Mouse (Mus musculus) lung, embryonic 14.5 days (tissue): ENCODE measurements around the gene Olfr70. TPM values are rescaled to one million over a fixed set of nuclear protein-coding genes. Genes with fewer than 3 reads are reported as not detected.

ENCODE experiments used
- ATAC-seq: fragments of 200-750 bp; cut with Nextera tagmentation; 2 replicates; pipeline ENCODE4 v1.8.0; 2017; ENCODE audit warnings: mild to moderate bottlenecking, moderate TSS enrichment, moderate library complexity; ENCODE audit not compliant: insufficient read depth
- DNase-seq: peaks from one replicate; pipeline ENCODE4 v3.0.0-alpha.2; 2015
- H3K27ac ChIP-seq: fragments of 300-500 bp; sonication (generic); 2 replicates; pipeline ENCODE4 v1.5.1; 2014; ENCODE audit warnings: low read depth, mild to moderate bottlenecking, moderate library complexity
- H3K27me3 ChIP-seq: fragments of 300-500 bp; sonication (generic); 2 replicates; pipeline ENCODE4 v1.6.1; 2014; ENCODE audit warnings: low read length, control low read depth; ENCODE audit not compliant: insufficient read depth
- H3K36me3 ChIP-seq: fragments of 300-500 bp; sonication (generic); 2 replicates; pipeline ENCODE4 v1.6.1; 2014; ENCODE audit warnings: control low read depth; ENCODE audit not compliant: insufficient read depth
- H3K4me1 ChIP-seq: fragments of 300-500 bp; sonication (generic); 2 replicates; pipeline ENCODE4 v1.6.1; 2014; ENCODE audit warnings: antibody characterized with exemption, control low read depth; ENCODE audit not compliant: insufficient read depth
- H3K4me2 ChIP-seq: fragments of 300-500 bp; sonication (generic); 2 replicates; pipeline ENCODE4 v1.6.1; 2014; ENCODE audit warnings: mild to moderate bottlenecking
- H3K4me3 ChIP-seq: fragments of 300-500 bp; sonication (generic); 2 replicates; pipeline ENCODE4 v1.5.1; 2014; ENCODE audit warnings: low read depth, low read length
- H3K9ac ChIP-seq: fragments of 300-500 bp; sonication (generic); 2 replicates; pipeline ENCODE4 v1.6.1; 2014
- H3K9me3 ChIP-seq: fragments of 300-500 bp; sonication (generic); 2 replicates; pipeline ENCODE4 v1.6.1; 2016; ENCODE audit warnings: low read depth, low read length, control low read depth
- CTCF ChIP-seq: IDR thresholded peaks from 2 replicates; pipeline ENCODE4 v1.5.1; 2016; ENCODE audit warnings: antibody characterized with exemption, low read depth
- WGBS: fragments of 180-500 bp; shearing (Covaris S2); extraction: QIAGEN DNeasy Blood & Tissue Kit; methylation state at CpG from one replicate; pipeline ENCODE4 v1.1.7; 2014; 5-methylcytosine and 5-hydroxymethylcytosine counted together
- polyA plus RNA-seq: library from polyadenylated mRNA; unstranded; fragments of >200 nt; fragmentation: Nextera tagmentation; extraction: Ambion mirVana; gene quantifications from 2 replicates; pipeline ENCODE4 v1.2.1, GENCODE M21; 2014

The Olfr70 gene
- polyA plus RNA-seq, 1 experiment from 2014 or later: not detected

GRCm38 (mm10) chr4:43695249-43695671 is 5.3 kb downstream of the Olfr70 start:
- Histone ChIP-seq H3K27me3 (no peaks in the 10 kb centered on the region), H3K9ac (no peak overlapping the region), H3K36me3 (no peaks in the 10 kb centered on the region), H3K9me3 (no peaks in the 10 kb centered on the region), H3K27ac (no peak overlapping the region), H3K4me2 (no peak overlapping the region), H3K4me3 (no peak overlapping the region), H3K4me1 (no peaks in the 10 kb centered on the region)
- DNase-seq (peak; percentile 34), ATAC-seq (peak; percentile 73)
- no peak for TF ChIP-seq CTCF
- WGBS: 21% methylated on average over 9 of the region's 9 CpGs

GRCm38 (mm10) chr4:43694439-43695248 is 6.0 kb downstream of the Olfr70 start:
- H3K9me3 ChIP-seq: no peaks in the 10 kb centered on the region
- no peak overlapping the region for H3K9ac ChIP-seq
- WGBS: 69% methylated on average over 1 of the region's 1 CpGs
- H3K27ac ChIP-seq: no peak overlapping the region
- DNase-seq: no peak
- ATAC-seq: no peak
- no peak for TF ChIP-seq CTCF
- no peaks in the 10 kb centered on the region for H3K4me1 ChIP-seq
- no peak overlapping the region for H3K4me3 ChIP-seq
- no peaks in the 10 kb centered on the region for H3K36me3 ChIP-seq
- H3K27me3 ChIP-seq: no peaks in the 10 kb centered on the region
- no peak overlapping the region for H3K4me2 ChIP-seq

GRCm38 (mm10) chr4:43693806-43694241 is 6.8 kb downstream of the Olfr70 start:
- no peak overlapping the region for H3K27ac ChIP-seq
- WGBS: 56% methylated on average over 5 of the region's 5 CpGs
- TF ChIP-seq CTCF: no peak
- no peak overlapping the region for H3K9ac ChIP-seq
- DNase-seq (no peak), ATAC-seq (0 out of 2 replicates have a peak, but pooled peaks have one; percentile 28)
- no peaks in the 10 kb centered on the region for H3K36me3 ChIP-seq
- H3K27me3 ChIP-seq: no peaks in the 10 kb centered on the region
- no peak overlapping the region for H3K4me3 ChIP-seq
- H3K4me1 ChIP-seq: no peaks in the 10 kb centered on the region
- H3K9me3 ChIP-seq: no peaks in the 10 kb centered on the region
- H3K4me2 ChIP-seq: no peak overlapping the region

- DNase-seq (no peak), ATAC-seq (no peak)
- no peak overlapping the region for H3K9ac ChIP-seq
- H3K4me1 ChIP-seq: no peaks in the 10 kb centered on the region
- no peaks in the 10 kb centered on the region for H3K27me3 ChIP-seq
- no peak overlapping the region for H3K4me2 ChIP-seq
- WGBS: 74% methylated on average over 5 of the region's 5 CpGs
- TF ChIP-seq CTCF: no peak
- H3K36me3 ChIP-seq: 0 out of 2 replicates have a peak, but pooled peaks cover 3% of the 10 kb centered on the region
- H3K4me3 ChIP-seq: no peak overlapping the region
- H3K27ac ChIP-seq: no peak overlapping the region
- H3K9me3 ChIP-seq: no peaks in the 10 kb centered on the region
These were observed 9.6 kb downstream of the Olfr70 start for GRCm38 (mm10) chr4:43691026-43691425.

- Histone ChIP-seq H3K4me1 (no peaks in the 10 kb centered on the region), H3K4me3 (no peak overlapping the region), H3K27me3 (no peaks in the 10 kb centered on the region), H3K36me3 (0 out of 2 replicates have a peak, but pooled peaks cover 12% of the 10 kb centered on the region), H3K4me2 (no peak overlapping the region), H3K9me3 (no peaks in the 10 kb centered on the region), H3K9ac (no peak overlapping the region), H3K27ac (no peak overlapping the region)
- no peak for TF ChIP-seq CTCF
- WGBS: 91% methylated on average over 17 of the region's 17 CpGs
- DNase-seq: no peak
- no peak for ATAC-seq
These were observed 10.6 kb downstream of the Olfr70 start for GRCm38 (mm10) chr4:43690021-43690420.

GRCm38 (mm10) chr4:43679416-43680043 is 21.1 kb downstream of the Olfr70 start:
- H3K27ac ChIP-seq: no peak overlapping the region
- peaks cover 16% of the 10 kb centered on the region; the same call in 1 of the 2 replicates for H3K36me3 ChIP-seq
- no peak overlapping the region for H3K9ac ChIP-seq
- no peaks in the 10 kb centered on the region for H3K4me1 ChIP-seq
- no peak overlapping the region for H3K4me3 ChIP-seq
- TF ChIP-seq CTCF: no peak
- 81% methylated on average over 7 of the region's 7 CpGs for WGBS
- DNase-seq: no peak
- H3K9me3 ChIP-seq: no peaks in the 10 kb centered on the region
- no peaks in the 10 kb centered on the region for H3K27me3 ChIP-seq
- H3K4me2 ChIP-seq: no peak overlapping the region
- ATAC-seq: no peak

- DNase-seq (no peak), ATAC-seq (no peak)
- Histone ChIP-seq H3K9ac (no peak overlapping the region), H3K27me3 (no peaks in the 10 kb centered on the region), H3K9me3 (no peaks in the 10 kb centered on the region), H3K4me1 (no peaks in the 10 kb centered on the region), H3K36me3 (peaks cover 22% of the 10 kb centered on the region; the same call in 1 of the 2 replicates), H3K4me2 (no peak overlapping the region), H3K4me3 (no peak overlapping the region), H3K27ac (no peak overlapping the region)
- WGBS: 88% methylated on average over 6 of the region's 6 CpGs
- no peak for TF ChIP-seq CTCF
These were observed 22.1 kb downstream of the Olfr70 start for GRCm38 (mm10) chr4:43678541-43678940.
